Mouse (Mus musculus): ENCODE data around the gene Rab22a.
A peak's percentile ranks its signal among the peaks of the same experiment; 100 is the strongest.

GRCm38 (mm10) chr2:173620645-173621044 is 38.9 kb upstream of the Rab22a start:
- TF ChIP-seq CTCF (IDR thresholded peaks at IDR 0.05; ENCODE audit: low read depth, low read length), result peak; percentile 28; the same call in 1 of the 2 replicates
- TF ChIP-seq POLR2A (IDR thresholded peaks at IDR 0.05; ENCODE audit: borderline replicate concordance, low read depth, low read length), result no peak

All from bone marrow macrophage, adult 2 months (primary cell).